Mouse (Mus musculus) liver, adult 2 months (tissue): ENCODE data around the gene Tnfsfm13.
A peak's percentile ranks its signal among the peaks of the same experiment; 100 is the strongest.

Experiments
- CTCF ChIP-seq: fragments of 200-500 bp; IDR thresholded peaks from 2 replicates; pipeline ENCODE4 v1.5.1; 2011; ENCODE audit warnings: low read depth, low read length, control low read depth
- POLR2A ChIP-seq: fragments of 200-500 bp; IDR thresholded peaks from 2 replicates; pipeline ENCODE4 v1.6.1; 2011; ENCODE audit warnings: low read length, control low read depth; ENCODE audit not compliant: insufficient read depth; ENCODE audit errors: extremely low read depth

DNA sequence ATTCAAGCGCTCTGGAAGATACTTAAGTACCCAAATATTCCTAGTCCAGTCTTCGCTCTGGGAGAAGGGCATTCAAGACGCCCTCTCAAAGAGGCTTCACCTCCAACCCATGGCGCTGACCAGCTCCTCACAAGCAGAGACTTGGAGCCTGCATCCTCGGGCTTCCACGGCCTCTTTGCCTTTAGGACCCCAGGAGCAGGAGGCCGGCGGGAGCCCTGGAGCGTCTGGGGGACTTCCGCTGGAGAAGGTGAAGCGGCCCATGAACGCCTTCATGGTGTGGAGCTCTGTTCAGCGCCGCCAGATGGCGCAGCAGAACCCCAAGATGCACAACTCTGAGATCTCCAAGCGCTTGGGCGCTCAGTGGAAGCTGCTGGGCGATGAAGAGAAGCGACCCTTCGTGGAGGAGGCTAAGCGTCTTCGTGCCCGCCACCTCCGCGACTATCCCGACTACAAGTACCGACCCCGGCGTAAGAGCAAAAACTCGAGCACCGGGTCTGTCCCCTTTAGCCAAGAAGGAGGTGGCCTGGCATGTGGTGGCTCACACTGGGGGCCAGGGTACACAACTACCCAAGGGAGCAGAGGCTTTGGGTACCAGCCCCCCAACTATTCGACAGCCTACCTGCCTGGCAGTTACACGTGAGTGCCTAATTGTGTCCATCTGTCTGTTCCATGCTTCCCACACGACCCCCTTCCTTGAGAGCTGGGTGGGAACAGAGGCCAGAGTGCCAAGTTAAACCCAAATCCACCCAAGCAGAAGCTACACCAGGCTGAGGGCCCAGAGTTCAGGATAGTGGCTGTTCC is 40.4 kb downstream of the Tnfsfm13 start, which contains the start of gene Sox15:
- peak; percentile 71 for TF ChIP-seq CTCF
- no peak for TF ChIP-seq POLR2A
